Mouse (Mus musculus): ENCODE results near the gene Cript. TPM values are rescaled to one million over a fixed set of nuclear protein-coding genes. Genes with fewer than 3 reads are reported as not detected.

Gene Cript
- total and polyA plus RNA-seq, 3 experiments, result 30.2 to 41.8 TPM; not detected in 1

GRCm38 (mm10) chr17:87053921-87054320 lies 28.6 kb downstream of the Cript start:
- TF ChIP-seq NELFE (IDR thresholded peaks at IDR 0.05; ENCODE audit: low read depth, low read length) (no peak), NRF1 (IDR thresholded peaks at IDR 0.05; ENCODE audit: insufficient read depth, low read depth, low read length, poor library complexity, severe bottlenecking) (no peak), MAFK (IDR thresholded peaks at IDR 0.05; ENCODE audit: borderline replicate concordance, low read depth, low read length) (no peak), GABPA (IDR thresholded peaks at IDR 0.05; ENCODE audit: low read depth, low read length) (no peak), POLR2A (IDR thresholded peaks at IDR 0.05; ENCODE audit: control insufficient read depth in 1 of 2, insufficient read depth in 1 of 2, low read depth in 1 of 2, low read length in 2 of 2, poor library complexity in 1 of 2) (no peak), SMC3 (IDR thresholded peaks at IDR 0.05; ENCODE audit: low read depth, low read length) (no peak), HCFC1 (IDR thresholded peaks at IDR 0.05; ENCODE audit: low read depth, low read length) (no peak), MAZ (IDR thresholded peaks at IDR 0.05; ENCODE audit: low read depth, low read length) (no peak), USF2 (IDR thresholded peaks at IDR 0.05; ENCODE audit: borderline replicate concordance in 1 of 2, insufficient read depth in 1 of 2, low read depth in 1 of 2, low read length in 2 of 2) (no peak), MXI1 (IDR thresholded peaks at IDR 0.05; ENCODE audit: low read depth, low read length) (no peak), ZC3H11A (IDR thresholded peaks at IDR 0.05; ENCODE audit: low read depth, low read length) (no peak), KAT2A (conservative IDR thresholded peaks at IDR 0.05; ENCODE audit: low read depth, low read length) (no peak), RCOR1 (IDR thresholded peaks at IDR 0.05; ENCODE audit: low read depth, low read length) (no peak), BHLHE40 (IDR thresholded peaks at IDR 0.05; ENCODE audit: borderline replicate concordance, low read depth, low read length) (no peak)
- no peak overlapping the region for H3K27ac ChIP-seq (ENCODE audit: control insufficient read depth, low read depth, low read length)
- no peaks in the 10 kb centered on the region for H3K36me3 ChIP-seq (ENCODE audit: control insufficient read depth in 1 of 2, insufficient read depth in 2 of 2, low read length in 2 of 2)
- no peak overlapping the region for H3K4me3 ChIP-seq (ENCODE audit: control insufficient read depth in 1 of 2, insufficient read depth in 1 of 2, low read depth in 2 of 2, low read length in 2 of 2)
- H3K27me3 ChIP-seq (ENCODE audit: control insufficient read depth in 1 of 2, insufficient read depth in 2 of 2, low read length in 2 of 2), result peaks cover 1 to 2% of the 10 kb centered on the region in 2 experiments; a peak in 2 of 4 replicates
- DNase-seq (ENCODE audit: low read depth, low spot score), result no peak
- peaks cover 0 to 11% of the 10 kb centered on the region in 2 experiments; a peak in 2 of 4 replicates for H3K4me1 ChIP-seq (ENCODE audit: control insufficient read depth in 1 of 2, insufficient read depth in 2 of 2, low read length in 2 of 2)
- no peak overlapping the region for H3K9ac ChIP-seq (ENCODE audit: control insufficient read depth, low read depth, low read length, poor library complexity, severe bottlenecking)
- no peaks in the 10 kb centered on the region for H3K9me3 ChIP-seq (replicated peaks; ENCODE audit: insufficient read depth, low read length)
- no peaks in the 10 kb centered on the region for H3K79me2 ChIP-seq (ENCODE audit: control insufficient read depth, insufficient read depth, low read length, poor library complexity)

GRCm38 (mm10) chr17:87055051-87055459 lies 29.7 kb downstream of the Cript start:
- no peak for DNase-seq (ENCODE audit: low read depth, low spot score)
- Histone ChIP-seq H3K27me3 (ENCODE audit: control insufficient read depth in 1 of 2, insufficient read depth in 2 of 2, low read length in 2 of 2) (peaks cover 0 to 1% of the 10 kb centered on the region in 2 experiments; a peak in 1 of 4 replicates), H3K4me3 (ENCODE audit: control insufficient read depth in 1 of 2, insufficient read depth in 1 of 2, low read depth in 2 of 2, low read length in 2 of 2) (no peak overlapping the region), H3K9me3 (replicated peaks; ENCODE audit: insufficient read depth, low read length) (no peaks in the 10 kb centered on the region), H3K9ac (ENCODE audit: control insufficient read depth, low read depth, low read length, poor library complexity, severe bottlenecking) (no peak overlapping the region), H3K79me2 (ENCODE audit: control insufficient read depth, insufficient read depth, low read length, poor library complexity) (no peaks in the 10 kb centered on the region), H3K36me3 (ENCODE audit: control insufficient read depth in 1 of 2, insufficient read depth in 2 of 2, low read length in 2 of 2) (no peaks in the 10 kb centered on the region), H3K4me1 (ENCODE audit: control insufficient read depth in 1 of 2, insufficient read depth in 2 of 2, low read length in 2 of 2) (peaks cover 0 to 11% of the 10 kb centered on the region in 2 experiments; a peak in 2 of 4 replicates), H3K27ac (ENCODE audit: control insufficient read depth, low read depth, low read length) (no peak overlapping the region)
- TF ChIP-seq RCOR1 (IDR thresholded peaks at IDR 0.05; ENCODE audit: low read depth, low read length) (no peak), HCFC1 (IDR thresholded peaks at IDR 0.05; ENCODE audit: low read depth, low read length) (no peak), JUND (IDR thresholded peaks at IDR 0.05; ENCODE audit: low read depth, low read length) (no peak), E2F4 (IDR thresholded peaks at IDR 0.05; ENCODE audit: borderline replicate concordance, low read depth, low read length) (no peak)
